Mouse (Mus musculus): ENCODE measurements around the gene Tada2b. TPM values are rescaled to one million over a fixed set of nuclear protein-coding genes. Genes with fewer than 3 reads are reported as not detected.

Tada2b gene
- polyA plus RNA-seq, 1 experiment from 2014 or later = 2.8 TPM

DNA sequence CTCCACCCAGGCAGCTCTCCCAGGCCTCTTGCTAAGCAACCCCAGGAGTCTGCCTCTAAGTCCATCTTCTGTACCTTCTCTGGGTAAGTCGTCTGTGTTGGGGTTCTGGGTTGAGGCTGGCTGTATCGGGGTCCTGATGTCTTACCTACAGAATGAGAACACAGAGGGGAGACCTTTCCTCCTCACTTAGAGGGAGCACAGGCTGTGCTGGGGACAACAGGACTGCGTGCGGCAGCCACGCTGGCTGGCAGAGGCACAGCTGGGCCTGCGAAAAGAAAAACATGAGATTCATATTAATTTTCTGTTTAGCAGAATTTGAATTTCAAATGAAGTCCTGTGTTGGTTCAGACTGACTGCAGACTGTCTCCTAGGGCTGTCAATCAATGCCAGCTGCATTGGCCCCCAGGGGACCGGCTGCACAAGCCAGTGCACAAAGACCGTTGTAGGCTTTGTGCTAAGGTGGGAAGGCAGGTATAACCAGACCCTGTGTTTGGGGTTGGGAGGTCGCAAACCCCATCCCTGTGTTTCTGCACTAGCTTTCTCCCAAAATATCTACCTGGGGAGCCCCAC is 49.6 kb downstream of the Tada2b start:
- ATAC-seq = peak; percentile 80
- Histone ChIP-seq H3K27me3 (no peaks in the 10 kb centered on the region), H3K9me3 (replicated peaks) (no peaks in the 10 kb centered on the region), H3K4me3 (no peak overlapping the region), H3K27ac (peak overlapping the region; percentile 54), H3K4me1 (peaks cover 21% of the 10 kb centered on the region; the same call in 1 of the 2 replicates), H3K4me2 (no peak overlapping the region), H3K36me3 (ENCODE audit: poor library complexity, severe bottlenecking) (no peaks in the 10 kb centered on the region), H3K9ac (no peak overlapping the region)
- WGBS = 56% methylated on average over 9 of the region's 9 CpGs

DNA sequence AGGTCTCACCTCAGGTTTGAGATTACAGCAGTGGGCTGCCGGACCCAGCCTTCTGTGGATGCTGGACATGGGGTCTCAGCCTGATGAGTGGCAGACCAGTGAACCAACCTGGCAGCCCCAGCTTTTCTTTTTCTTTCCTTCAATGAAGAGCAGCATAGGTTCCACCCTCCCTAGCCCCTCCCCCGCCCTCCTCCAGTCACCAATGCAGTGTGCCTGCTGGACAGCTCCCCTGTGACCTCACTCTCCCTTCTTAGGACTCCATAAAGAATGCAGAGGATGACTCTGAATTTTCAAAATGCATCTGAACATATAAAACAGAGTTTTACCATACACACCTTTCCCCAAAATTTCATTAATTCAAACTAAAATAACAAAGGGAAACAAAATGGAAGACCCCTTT is 52.4 kb downstream of the Tada2b start:
- no peak overlapping the region for H3K4me3 ChIP-seq
- H3K9ac ChIP-seq = no peak overlapping the region
- H3K4me1 ChIP-seq = peaks cover 21% of the 10 kb centered on the region; the same call in 1 of the 2 replicates
- H3K27ac ChIP-seq = no peak overlapping the region
- no peaks in the 10 kb centered on the region for H3K27me3 ChIP-seq
- H3K9me3 ChIP-seq (replicated peaks) = no peaks in the 10 kb centered on the region
- H3K36me3 ChIP-seq (ENCODE audit: poor library complexity, severe bottlenecking) = no peaks in the 10 kb centered on the region
- WGBS = 41% methylated on average over 2 of the region's 2 CpGs
- no peak for ATAC-seq
- H3K4me2 ChIP-seq = no peak overlapping the region

DNA sequence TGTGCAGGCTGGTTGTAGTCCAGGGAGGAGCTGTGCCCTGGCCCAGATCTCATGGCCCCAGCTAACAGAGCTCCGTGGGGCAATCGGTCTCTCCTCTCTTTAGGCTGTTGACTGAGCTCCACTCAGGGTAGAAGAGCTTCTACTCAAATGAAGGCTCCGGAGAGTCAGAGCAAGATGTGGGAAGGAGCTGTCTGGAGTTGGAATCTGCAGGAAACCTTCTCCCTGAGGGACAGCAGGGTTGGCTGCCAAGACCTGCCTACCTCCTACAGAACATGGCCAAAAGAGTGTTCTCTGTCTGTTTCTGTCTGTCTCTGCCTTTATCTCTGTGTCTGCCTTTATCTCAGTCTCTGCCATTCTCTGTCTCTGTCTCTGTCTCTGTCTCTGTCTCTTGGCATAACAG is 54.5 kb downstream of the Tada2b start:
- H3K4me2 ChIP-seq = no peak overlapping the region
- no peaks in the 10 kb centered on the region for H3K27me3 ChIP-seq
- no peak overlapping the region for H3K9ac ChIP-seq
- no peaks in the 10 kb centered on the region for H3K9me3 ChIP-seq (replicated peaks)
- H3K36me3 ChIP-seq (ENCODE audit: poor library complexity, severe bottlenecking) = no peaks in the 10 kb centered on the region
- no peak overlapping the region for H3K27ac ChIP-seq
- ATAC-seq = no peak
- no peak overlapping the region for H3K4me3 ChIP-seq
- WGBS = 93% methylated on average over 3 of the region's 3 CpGs
- H3K4me1 ChIP-seq = peaks cover 16% of the 10 kb centered on the region; the same call in 1 of the 2 replicates

DNA sequence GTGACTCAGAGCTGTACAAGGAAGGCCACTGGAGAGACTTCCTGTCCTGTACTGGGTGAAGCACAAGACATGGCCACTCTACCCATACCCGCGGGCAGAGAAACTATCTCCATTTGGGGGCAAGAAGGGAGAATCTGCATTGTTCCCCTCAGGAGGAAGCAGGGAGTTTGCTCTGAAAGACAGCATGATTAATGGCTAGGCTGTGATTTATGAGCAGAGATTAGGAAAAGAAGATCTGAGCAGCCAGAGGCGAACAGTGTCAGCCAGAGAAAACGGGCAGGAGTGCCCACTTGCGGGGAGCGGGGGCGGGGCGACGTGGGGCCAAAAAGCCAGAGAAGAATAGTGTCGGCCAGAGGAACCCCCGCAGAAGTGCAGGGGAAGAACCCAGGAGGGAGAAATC is 56.3 kb downstream of the Tada2b start:
- ATAC-seq = no peak
- Histone ChIP-seq H3K4me1 (peaks cover 11% of the 10 kb centered on the region; the same call in 1 of the 2 replicates), H3K4me3 (no peak overlapping the region), H3K4me2 (no peak overlapping the region), H3K27me3 (no peaks in the 10 kb centered on the region), H3K9me3 (replicated peaks) (no peaks in the 10 kb centered on the region), H3K9ac (no peak overlapping the region), H3K36me3 (ENCODE audit: poor library complexity, severe bottlenecking) (no peaks in the 10 kb centered on the region), H3K27ac (no peak overlapping the region)
- 54% methylated on average over 11 of the region's 11 CpGs for WGBS

DNA sequence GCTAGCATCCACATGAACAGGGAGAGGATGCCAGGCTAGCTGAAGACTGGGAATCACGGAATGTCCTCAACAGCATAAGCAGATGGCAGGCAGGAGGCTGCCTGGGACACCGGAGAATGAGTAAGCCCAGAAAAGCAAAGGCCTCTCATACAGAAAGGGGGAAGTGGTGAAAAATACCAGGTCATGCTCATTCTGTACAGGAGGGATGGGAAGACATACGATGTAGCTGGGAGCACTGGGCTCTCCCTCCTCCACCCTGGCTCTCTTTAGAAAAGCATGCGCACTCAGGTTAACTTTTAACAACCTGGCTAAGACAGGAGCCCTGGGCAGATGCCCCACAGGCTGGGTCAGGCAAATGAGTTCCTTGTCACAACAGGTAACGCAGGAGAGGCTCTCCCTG is 57.7 kb downstream of the Tada2b start:
- Histone ChIP-seq H3K9ac (no peak overlapping the region), H3K27ac (no peak overlapping the region), H3K4me2 (no peak overlapping the region), H3K27me3 (no peaks in the 10 kb centered on the region), H3K4me3 (no peak overlapping the region), H3K4me1 (peaks cover 11% of the 10 kb centered on the region; the same call in 1 of the 2 replicates), H3K36me3 (ENCODE audit: poor library complexity, severe bottlenecking) (no peaks in the 10 kb centered on the region), H3K9me3 (replicated peaks) (no peaks in the 10 kb centered on the region)
- no peak for ATAC-seq
- 78% methylated on average over 5 of the region's 5 CpGs for WGBS

DNA sequence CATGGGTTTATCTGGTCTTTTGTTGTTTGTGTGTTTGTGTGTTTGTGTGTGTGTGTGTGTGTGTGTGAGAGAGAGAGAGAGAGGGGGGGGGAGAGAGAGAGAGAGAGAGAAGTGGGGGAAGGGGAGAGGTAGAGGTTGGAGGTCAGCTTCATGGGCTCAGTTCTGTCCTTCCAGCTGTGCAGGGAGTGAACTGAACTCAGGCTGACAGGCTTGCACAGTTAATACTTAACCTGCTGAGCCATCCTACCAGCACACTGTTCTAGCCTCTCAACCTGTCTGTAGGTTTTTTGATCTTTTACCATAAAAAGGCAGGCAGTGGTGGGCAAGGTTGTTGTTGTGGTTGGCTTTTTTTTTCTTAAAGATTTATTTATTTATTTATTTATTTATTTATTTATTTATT is 59.4 kb downstream of the Tada2b start:
- ATAC-seq = no peak
- H3K4me2 ChIP-seq = no peak overlapping the region
- no peaks in the 10 kb centered on the region for H3K36me3 ChIP-seq (ENCODE audit: poor library complexity, severe bottlenecking)
- no peak overlapping the region for H3K27ac ChIP-seq
- no peaks in the 10 kb centered on the region for H3K9me3 ChIP-seq (replicated peaks)
- H3K9ac ChIP-seq = no peak overlapping the region
- no peaks in the 10 kb centered on the region for H3K4me1 ChIP-seq
- no peak overlapping the region for H3K4me3 ChIP-seq
- H3K27me3 ChIP-seq = no peaks in the 10 kb centered on the region

Other genes starting within 250 kb of the Tada2b start
- 6.5 and 8.4 TPM in 2 replicates for gene Sorcs2, start 86.1 kb downstream of the Tada2b start, polyA plus RNA-seq (2015; fragmentation: Nextera tagmentation; extraction: Ambion mirVana)
- gene Grpel1, start 19.3 kb downstream of the Tada2b start, polyA plus RNA-seq (2015; fragmentation: Nextera tagmentation; extraction: Ambion mirVana) = 51.0 and 51.4 TPM in 2 replicates
- 3.8 and 4.1 TPM in 2 replicates for gene Ccdc96, start 303 bp upstream of the Tada2b start, polyA plus RNA-seq (2015; fragmentation: Nextera tagmentation; extraction: Ambion mirVana)
- gene Tbc1d14, start 109.0 kb upstream of the Tada2b start, polyA plus RNA-seq (2015; fragmentation: Nextera tagmentation; extraction: Ambion mirVana) = 67.0 and 68.0 TPM in 2 replicates
- gene D5Ertd579e, start 211.7 kb upstream of the Tada2b start, polyA plus RNA-seq (2015; fragmentation: Nextera tagmentation; extraction: Ambion mirVana) = 27.4 and 34.3 TPM in 2 replicates